Mouse (Mus musculus) olfactory bulb, adult 2 months (tissue): Measurements from ENCODE around the gene Lmf1.

Experiments used
- CTCF ChIP-seq: fragments of 200-500 bp; IDR thresholded peaks from 2 replicates; pipeline ENCODE4 v1.5.1; 2012; ENCODE audit warnings: low read depth, mild to moderate bottlenecking, low read length, moderate library complexity; ENCODE audit not compliant: insufficient read depth
- POLR2A ChIP-seq: fragments of 200-500 bp; IDR thresholded peaks from 2 replicates; pipeline ENCODE4 v1.6.1; 2012; ENCODE audit warnings: mild to moderate bottlenecking, low read depth, low read length, moderate library complexity; ENCODE audit not compliant: insufficient read depth

DNA sequence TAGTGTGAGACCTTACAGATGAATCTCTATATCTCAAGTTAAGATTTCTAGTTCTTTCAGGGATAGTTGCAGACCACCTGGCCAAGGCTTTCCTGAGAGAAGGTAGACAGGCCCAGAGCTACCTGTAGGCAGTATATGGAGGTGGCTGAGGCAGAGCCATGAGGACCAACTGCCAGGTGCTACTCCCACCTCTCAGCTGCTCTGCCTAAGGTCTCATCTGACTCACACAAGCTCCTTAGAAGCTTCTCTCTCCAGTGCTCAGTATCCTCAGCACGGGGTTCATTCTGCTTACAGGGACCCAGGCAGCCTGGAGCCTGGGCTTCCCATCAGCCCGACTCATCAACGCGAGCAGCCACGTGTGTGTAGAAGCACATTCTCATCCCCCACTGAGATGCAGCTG lies 51.4 kb downstream of the Lmf1 start:
- no peak for TF ChIP-seq POLR2A
- no peak for TF ChIP-seq CTCF
